ENCODE assay signal across 27 mouse cellular contexts in the genomic region with DNA sequence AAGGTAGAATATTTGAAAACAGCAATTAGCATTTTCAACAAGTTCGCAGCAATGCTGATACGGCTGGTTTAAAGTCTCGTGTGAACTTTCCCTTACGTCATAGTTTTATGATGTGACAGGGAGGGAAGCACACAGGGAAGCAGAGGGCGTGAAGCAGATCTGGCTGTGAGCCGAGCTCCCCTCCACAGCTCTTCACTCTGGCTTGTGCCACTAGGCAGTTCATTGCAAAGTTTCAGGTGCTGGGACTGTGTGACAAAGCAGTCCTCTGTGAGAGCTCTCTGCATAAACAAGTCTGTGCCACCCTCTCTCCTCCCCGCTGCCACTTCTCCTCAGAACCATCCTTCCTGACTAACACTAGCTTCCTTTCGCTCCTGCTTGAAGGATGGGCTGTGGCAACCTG. TPM values are rescaled to one million over a fixed set of nuclear protein-coding genes. Genes with fewer than 3 reads are reported as not detected.
DNase-seq lines count a peak whose midpoint lies in the region; ATAC-seq and TF ChIP-seq lines count a peak whose summit lies in the region.
"Had no signal": no experiment of that assay in that cellular context is flagged by ENCODE, and none has a peak within 500 bp of the region (broad histone marks: within the 10 kb centered on the region; RNA-seq: fewer than 3 reads in every experiment).

No protein-coding gene starts in this region.

- H3K79me2 ChIP-seq in heart, adult 2 months (replicated peaks; ENCODE audit: control insufficient read depth, insufficient read depth, low read length): no peaks in the 10 kb centered on the region

- H3K36me3 ChIP-seq in heart, embryonic 15.5 days: peaks cover 54% of the 10 kb centered on the region
- H3K36me3 ChIP-seq in heart, adult 2 months (ENCODE audit: control insufficient read depth, insufficient read depth, low read length): peaks cover 9% of the 10 kb centered on the region
- H3K36me3 ChIP-seq in liver, embryonic 13.5 days: peaks cover 51% of the 10 kb centered on the region
- H3K36me3 ChIP-seq in liver, embryonic 11.5 days (ENCODE audit: control insufficient read depth, insufficient read depth, low read length): no peaks in the 10 kb centered on the region
- peaks cover 12% of the 10 kb centered on the region; the same call in 1 of the 2 replicates for H3K36me3 ChIP-seq in stomach, embryonic 16.5 days (ENCODE audit: control insufficient read depth, insufficient read depth, low read length)
- peaks cover 8% of the 10 kb centered on the region for H3K36me3 ChIP-seq in stomach, postnatal 0 days (ENCODE audit: control insufficient read depth, insufficient read depth, low read length)

- 0 out of 2 replicates have a peak, but pooled peaks have one; percentile 31 for ATAC-seq in heart, embryonic 15.5 days (replicated peaks; ENCODE audit: insufficient number of reproducible peaks, insufficient read depth, low FRiP score, low read depth)
- no peak for ATAC-seq in liver, embryonic 13.5 days (ENCODE audit: low read depth)
- no peak for ATAC-seq in liver, embryonic 11.5 days (replicated peaks; ENCODE audit: low FRiP score)
- ATAC-seq in stomach, embryonic 16.5 days (ENCODE audit: insufficient read depth, low FRiP score): no peak
- ATAC-seq in stomach, postnatal 0 days (ENCODE audit: low FRiP score, low TSS enrichment): no peak
- no peak for ATAC-seq in megakaryocyte progenitor cell, adult 5-6 weeks (replicated peaks; ENCODE audit: poor library complexity)
- ATAC-seq: CD4-positive, CD25-positive, alpha-beta regulatory T cell, adult 4 months; Patski had no signal

- H3K4me2 ChIP-seq in heart, embryonic 15.5 days: no peak overlapping the region
- H3K4me2 ChIP-seq in liver, embryonic 13.5 days: no peak overlapping the region
- H3K4me2 ChIP-seq in liver, embryonic 11.5 days: no peak overlapping the region
- no peak overlapping the region for H3K4me2 ChIP-seq in stomach, embryonic 16.5 days (ENCODE audit: low read depth, low read length)
- H3K4me2 ChIP-seq in stomach, postnatal 0 days (replicated peaks; ENCODE audit: low read depth): no peak overlapping the region
- H3K4me2 ChIP-seq: heart, embryonic 12.5 days; limb, embryonic 15.5 days; midbrain, embryonic 11.5 days had no signal

- 75% methylated on average over 8 of the region's 8 CpGs for WGBS in heart, embryonic 15.5 days
- WGBS in heart, adult 2 months: 74% methylated on average over 8 of the region's 8 CpGs
- WGBS in liver, embryonic 13.5 days (ENCODE audit: insufficient replicate concordance): 91% methylated on average over 8 of the region's 8 CpGs
- 89% methylated on average over 8 of the region's 8 CpGs for WGBS in liver, embryonic 11.5 days
- 79% methylated on average over 8 of the region's 8 CpGs for WGBS in stomach, embryonic 16.5 days
- WGBS in stomach, postnatal 0 days: 83% methylated on average over 8 of the region's 8 CpGs

- H3K9ac ChIP-seq in heart, embryonic 15.5 days: no peak overlapping the region
- no peak overlapping the region for H3K9ac ChIP-seq in heart, adult 2 months (ENCODE audit: low read depth, low read length)
- H3K9ac ChIP-seq in liver, embryonic 13.5 days: no peak overlapping the region
- H3K9ac ChIP-seq in liver, embryonic 11.5 days (ENCODE audit: low read depth, low read length): no peak overlapping the region
- 0 out of 2 replicates have a peak overlapping the region, but pooled peaks have one; percentile 26 for H3K9ac ChIP-seq in stomach, embryonic 16.5 days (ENCODE audit: low read length)
- H3K9ac ChIP-seq in stomach, postnatal 0 days (ENCODE audit: low read length): no peak overlapping the region
- H3K9ac ChIP-seq: heart, embryonic 12.5 days; limb, embryonic 15.5 days had no signal

- TF ChIP-seq CTCF in heart, adult 2 months (IDR thresholded peaks at IDR 0.05): no peak
- TF ChIP-seq CTCF in stomach, postnatal 0 days (IDR thresholded peaks at IDR 0.05; ENCODE audit: low read depth): no peak

- no peak for TF ChIP-seq EP300 in heart, adult 2 months (IDR thresholded peaks at IDR 0.05; ENCODE audit: insufficient read depth, low read depth, low read length)
- TF ChIP-seq EP300 in stomach, postnatal 0 days (optimal IDR thresholded peaks at IDR 0.05): no peak

- no peaks in the 10 kb centered on the region for H3K27me3 ChIP-seq in heart, embryonic 15.5 days
- H3K27me3 ChIP-seq in heart, adult 2 months (ENCODE audit: control insufficient read depth, insufficient read depth, low read length): no peaks in the 10 kb centered on the region
- H3K27me3 ChIP-seq in liver, embryonic 13.5 days: no peaks in the 10 kb centered on the region
- no peaks in the 10 kb centered on the region for H3K27me3 ChIP-seq in liver, embryonic 11.5 days (replicated peaks; ENCODE audit: control insufficient read depth, insufficient read depth, low read length)
- no peaks in the 10 kb centered on the region for H3K27me3 ChIP-seq in stomach, embryonic 16.5 days (ENCODE audit: control insufficient read depth, insufficient read depth, low read length)
- no peaks in the 10 kb centered on the region for H3K27me3 ChIP-seq in stomach, postnatal 0 days (ENCODE audit: control insufficient read depth, insufficient read depth, low read length)
- H3K27me3 ChIP-seq: heart, embryonic 12.5 days; limb, embryonic 15.5 days; Patski had no signal

- no peaks in the 10 kb centered on the region; the same call in 1 of the 2 replicates for H3K4me1 ChIP-seq in heart, embryonic 15.5 days (replicated peaks)
- no peaks in the 10 kb centered on the region for H3K4me1 ChIP-seq in heart, adult 2 months (ENCODE audit: control insufficient read depth, insufficient read depth, low read length)
- peaks cover 46% of the 10 kb centered on the region for H3K4me1 ChIP-seq in liver, embryonic 13.5 days (replicated peaks)
- peaks cover 15% of the 10 kb centered on the region for H3K4me1 ChIP-seq in liver, embryonic 11.5 days (replicated peaks; ENCODE audit: control insufficient read depth, insufficient read depth, low read length)
- H3K4me1 ChIP-seq in stomach, embryonic 16.5 days (ENCODE audit: control insufficient read depth, insufficient read depth, low read length): 0 out of 2 replicates have a peak, but pooled peaks cover 3% of the 10 kb centered on the region
- H3K4me1 ChIP-seq in stomach, postnatal 0 days (replicated peaks; ENCODE audit: control insufficient read depth, insufficient read depth): no peaks in the 10 kb centered on the region

- no peak for TF ChIP-seq POLR2A in heart, adult 2 months (IDR thresholded peaks at IDR 0.05; ENCODE audit: insufficient read depth, low read depth, low read length)

- H3K4me3 ChIP-seq in heart, embryonic 15.5 days: no peak overlapping the region
- no peak overlapping the region for H3K4me3 ChIP-seq in heart, adult 2 months
- H3K4me3 ChIP-seq in liver, embryonic 13.5 days (replicated peaks): no peak overlapping the region
- no peak overlapping the region for H3K4me3 ChIP-seq in liver, embryonic 11.5 days (ENCODE audit: low read depth, low read length)
- no peak overlapping the region for H3K4me3 ChIP-seq in stomach, embryonic 16.5 days (replicated peaks; ENCODE audit: low read length)
- no peak overlapping the region for H3K4me3 ChIP-seq in stomach, postnatal 0 days (ENCODE audit: low read depth, low read length)
- H3K4me3 ChIP-seq: embryonic facial prominence, embryonic 10.5 days; gastrocnemius, adult 2 months; heart, embryonic 12.5 days; layer of hippocampus, adult 2 months; limb, embryonic 15.5 days had no signal

- intact Hi-C loops in heart, adult 2 months (cut with DNase I): no loop called here

- DNase-seq in heart, adult 2 months: no peak
- DNase-seq in liver, embryonic 13.5 days: no peak
- no peak for DNase-seq in liver, embryonic 11.5 days (ENCODE audit: low spot score)
- no peak for DNase-seq in stomach, postnatal 0 days (ENCODE audit: low spot score)
- DNase-seq in Muller cell, postnatal 12 days (ENCODE audit: inconsistent ontology term): no peak
- DNase-seq: adrenal gland, postnatal 36 days; cerebellum, adult 11-12 months; cerebellum, postnatal 10 days; gastrocnemius, adult 2 months; heart, postnatal 14 days; kidney, adult 2 months; kidney, postnatal 14 days; layer of hippocampus, postnatal 36 days; retina, postnatal 1 day; right cerebral cortex, postnatal 25 days; thymus, adult 18-20 months; thymus, postnatal 36 days had no signal

- no peaks in the 10 kb centered on the region for H3K9me3 ChIP-seq in heart, embryonic 15.5 days (replicated peaks)
- H3K9me3 ChIP-seq in liver, embryonic 13.5 days (replicated peaks): no peaks in the 10 kb centered on the region
- no peaks in the 10 kb centered on the region for H3K9me3 ChIP-seq in liver, embryonic 11.5 days (ENCODE audit: control insufficient read depth, low read length)
- H3K9me3 ChIP-seq in stomach, embryonic 16.5 days (replicated peaks; ENCODE audit: control insufficient read depth, low read length): no peaks in the 10 kb centered on the region
- H3K9me3 ChIP-seq in stomach, postnatal 0 days (ENCODE audit: control insufficient read depth, low read length): no peaks in the 10 kb centered on the region
- H3K9me3 ChIP-seq: embryonic facial prominence, embryonic 10.5 days; heart, embryonic 12.5 days; limb, embryonic 15.5 days had no signal

- H3K27ac ChIP-seq in heart, embryonic 15.5 days: no peak overlapping the region
- H3K27ac ChIP-seq in heart, adult 2 months: no peak overlapping the region
- H3K27ac ChIP-seq in liver, embryonic 13.5 days: peak overlapping the region; percentile 47; the same call in 1 of the 2 replicates
- no peak overlapping the region for H3K27ac ChIP-seq in liver, embryonic 11.5 days (ENCODE audit: low read depth, low read length)
- H3K27ac ChIP-seq in stomach, embryonic 16.5 days (ENCODE audit: low read length): no peak overlapping the region
- no peak overlapping the region for H3K27ac ChIP-seq in stomach, postnatal 0 days (replicated peaks)
- H3K27ac ChIP-seq: embryonic facial prominence, embryonic 10.5 days; gastrocnemius, adult 2 months; layer of hippocampus, adult 2 months; limb, embryonic 15.5 days had no signal

RNA-seq across cellular contexts. Expression of gene Sh3glb1, which starts 31.9 kb away (rescaled TPM):
- 133 and 152 TPM in 2 replicates for polyA plus RNA-seq in heart, embryonic 15.5 days (2015; fragmentation: Nextera tagmentation; extraction: Ambion mirVana)
- total RNA-seq in heart, adult 2 months (2021): 100 to 1,000 TPM; 314 to 407 TPM
- 94.5 and 121 TPM in 2 replicates for polyA plus RNA-seq in heart, adult 2 months (2012; rRNA removed)
- polyA plus RNA-seq in liver, embryonic 13.5 days (2015; fragmentation: Nextera tagmentation; extraction: Ambion mirVana): 88.0 and 103 TPM in 2 replicates
- polyA plus RNA-seq in liver, embryonic 11.5 days (2014; fragmentation: Nextera tagmentation; extraction: Ambion mirVana): 97.7 and 100 TPM in 2 replicates
- polyA plus RNA-seq in stomach, embryonic 16.5 days (2015; fragmentation: Nextera tagmentation; extraction: Ambion mirVana): 89.3 and 91.0 TPM in 2 replicates
- 125 and 130 TPM in 2 replicates for polyA plus RNA-seq in stomach, postnatal 0 days (2015; fragmentation: Nextera tagmentation; extraction: Ambion mirVana)
- 54.3 and 70.0 TPM in 2 replicates for total RNA-seq in megakaryocyte progenitor cell, adult 5-6 weeks (2015)
- total RNA-seq in megakaryocyte progenitor cell, adult 5-6 weeks (2017): 25.5 and 30.3 TPM in 2 replicates
